Mouse (Mus musculus) CH12.LX (cell line): Measurements from ENCODE around the gene Zfp518a. TPM values are rescaled to one million over a fixed set of nuclear protein-coding genes. Genes with fewer than 3 reads are reported as not detected.

Experiments
- BHLHE40 ChIP-seq: IDR thresholded peaks from 2 replicates; pipeline ENCODE4 v1.6.1; 2011; ENCODE audit warnings: mild to moderate bottlenecking, low read depth, low read length, improper control_type of control experiment
- E2F4 ChIP-seq: IDR thresholded peaks from 2 replicates; pipeline ENCODE4 v1.6.1; 2011; ENCODE audit warnings: low read depth, low read length, improper control_type of control experiment; ENCODE audit not compliant: insufficient replicate concordance
- HCFC1 ChIP-seq: IDR thresholded peaks from 2 replicates; pipeline ENCODE4 v1.6.1; 2012; ENCODE audit warnings: low read depth, mild to moderate bottlenecking, inconsistent platforms, low read length, improper control_type of control experiment
- MAFK ChIP-seq: IDR thresholded peaks from 2 replicates; pipeline ENCODE4 v1.6.1; 2011; ENCODE audit warnings: low read length, improper control_type of control experiment; ENCODE audit not compliant: insufficient replicate concordance
- MAZ ChIP-seq: IDR thresholded peaks from 2 replicates; pipeline ENCODE4 v1.6.1; 2012; ENCODE audit warnings: low read depth, mild to moderate bottlenecking, inconsistent platforms, low read length, improper control_type of control experiment, moderate library complexity
- MYC ChIP-seq: IDR thresholded peaks from 2 replicates; pipeline ENCODE4 v1.6.1; 2011; ENCODE audit warnings: low read depth, mild to moderate bottlenecking, improper control_type of control experiment, low read length
- POLR2AphosphoS2 ChIP-seq: IDR thresholded peaks from 2 replicates; pipeline ENCODE4 v1.6.1; 2011; ENCODE audit warnings: low read depth, low read length, improper control_type of control experiment
- SIN3A ChIP-seq: IDR thresholded peaks from 2 replicates; pipeline ENCODE4 v1.6.1; 2012; ENCODE audit warnings: low read length, improper control_type of control experiment, inconsistent platforms
- SMC3 ChIP-seq: IDR thresholded peaks from 2 replicates; pipeline ENCODE4 v1.6.1; 2011; ENCODE audit warnings: low read depth, low read length, improper control_type of control experiment
- polyA plus RNA-seq: library from polyadenylated mRNA; unstranded; fragments of >175 nt; gene quantifications from 2 replicates; pipeline ENCODE4 v1.2.1, GENCODE M21; 2012; ENCODE audit warnings: low read depth; ENCODE audit not compliant: insufficient read length
- total RNA-seq, 2 experiments: library from RNA; depleted of rRNA; stranded (reverse); fragments of 300-350 nt in 1 of 2; fragments of >200 nt in 1 of 2; gene quantifications; 2 replicates each; pipeline ENCODE4 v1.2.3; 2012 to 2014

The Zfp518a gene
- total and polyA plus RNA-seq, 3 experiments = 5.4 to 19.7 (median 11.6) TPM

GRCm38 (mm10) chr19:40964936-40965850, 70.7 kb downstream of the Zfp518a start (continued):
- TF ChIP-seq HCFC1 (no peak), SIN3A (no peak), MAZ (no peak), BHLHE40 (no peak; the same call in 1 of the 2 replicates), E2F4 (no peak), POLR2AphosphoS2 (no peak), MYC (peak; percentile 34; the same call in 1 of the 2 replicates), SMC3 (no peak; the same call in 1 of the 2 replicates), MAFK (no peak)
- TF ChIP-seq, all 38 proteins: peak for 10

Other genes starting within 250 kb of the Zfp518a start
- gene Cc2d2b, start 146.0 kb upstream of the Zfp518a start, total RNA-seq (2012; rRNA removed) = not detected in 2 replicates
- not detected in 2 replicates for gene Cc2d2b, start 146.0 kb upstream of the Zfp518a start, total RNA-seq (2014; rRNA removed)
- gene Cc2d2b, start 146.0 kb upstream of the Zfp518a start, polyA plus RNA-seq = not detected in 2 replicates
- 4.2 and 4.3 TPM in 2 replicates for gene Ccnj, start 63.4 kb upstream of the Zfp518a start, total RNA-seq (2012; rRNA removed)
- 4.2 and 4.7 TPM in 2 replicates for gene Ccnj, start 63.4 kb upstream of the Zfp518a start, total RNA-seq (2014; rRNA removed)
- 7.5 and 8.6 TPM in 2 replicates for gene Ccnj, start 63.4 kb upstream of the Zfp518a start, polyA plus RNA-seq
- gene Blnk, start 99.8 kb downstream of the Zfp518a start, total RNA-seq (2012; rRNA removed) = 86.8 and 142 TPM in 2 replicates
- 101 and 108 TPM in 2 replicates for gene Blnk, start 99.8 kb downstream of the Zfp518a start, total RNA-seq (2014; rRNA removed)
- 259 and 284 TPM in 2 replicates for gene Blnk, start 99.8 kb downstream of the Zfp518a start, polyA plus RNA-seq
- 0.13 TPM in 1 of 2 replicates, not detected in the other for gene Dntt, start 134.6 kb downstream of the Zfp518a start, total RNA-seq (2012; rRNA removed)
- not detected in 2 replicates for gene Dntt, start 134.6 kb downstream of the Zfp518a start, total RNA-seq (2014; rRNA removed)
- not detected in 2 replicates for gene Dntt, start 134.6 kb downstream of the Zfp518a start, polyA plus RNA-seq
- not detected in 2 replicates for gene Opalin, start 182.4 kb downstream of the Zfp518a start, total RNA-seq (2012; rRNA removed)
- not detected in 2 replicates for gene Opalin, start 182.4 kb downstream of the Zfp518a start, total RNA-seq (2014; rRNA removed)
- not detected in 2 replicates for gene Opalin, start 182.4 kb downstream of the Zfp518a start, polyA plus RNA-seq